Mouse (Mus musculus) embryonic fibroblast, embryonic 13.5 days (primary cell): ENCODE data around the gene St3gal3.

ENCODE experiments used
- CTCF ChIP-seq: IDR thresholded peaks from 2 replicates; pipeline ENCODE4 v1.5.1; 2011; ENCODE audit warnings: mild to moderate bottlenecking, control low read depth, low read length, moderate library complexity, borderline replicate concordance; ENCODE audit not compliant: insufficient read depth
- POLR2A ChIP-seq: IDR thresholded peaks from 2 replicates; pipeline ENCODE4 v1.6.1; 2011; ENCODE audit warnings: low read depth, mild to moderate bottlenecking, control low read depth, low read length, moderate library complexity

DNA sequence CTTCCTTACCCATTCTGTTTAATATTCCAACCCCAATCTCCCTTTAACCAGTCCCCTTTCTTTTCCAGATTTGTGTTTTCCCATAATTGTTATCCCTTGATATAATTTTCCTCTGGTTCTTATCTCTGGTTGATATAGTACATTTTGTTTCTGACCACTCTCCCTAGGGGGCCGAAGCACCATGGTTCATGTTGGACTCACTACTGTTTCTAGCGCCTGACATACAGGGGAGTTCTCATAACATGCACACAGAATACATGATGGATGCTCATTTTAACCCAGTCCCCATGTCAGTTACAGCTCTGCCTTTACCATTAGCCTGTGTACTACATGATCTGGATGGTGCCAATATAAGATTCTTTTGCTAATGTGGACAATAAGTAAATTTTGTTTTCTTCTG, 246.8 kb downstream of the St3gal3 start:
- 0 out of 2 replicates have a peak, but pooled peaks have one; percentile 16 for TF ChIP-seq POLR2A
- TF ChIP-seq CTCF, result no peak
